Mouse (Mus musculus): ENCODE results near the gene Arpin.

Arpin gene

GRCm38 (mm10) chr7:79934862-79935510 is at the start of gene Arpin:
Arpin (minus strand) TSS chr7:79935359.
- DNase-seq: peak; percentile 52

GRCm38 (mm10) chr7:79975316-79975715 is 40.2 kb upstream of the Arpin start:
- DNase-seq: no peak

GRCm38 (mm10) chr7:79972195-79972594 is 37.0 kb upstream of the Arpin start:
- DNase-seq: no peak

- no peak for DNase-seq
Measured at GRCm38 (mm10) chr7:79970336-79970735, 35.2 kb upstream of the Arpin start.

GRCm38 (mm10) chr7:79968326-79968725 is 33.2 kb upstream of the Arpin start:
- no peak for DNase-seq

- DNase-seq: no peak
Measured at GRCm38 (mm10) chr7:79961600-79961999, 26.4 kb upstream of the Arpin start.

GRCm38 (mm10) chr7:79956131-79956530 is 21.0 kb upstream of the Arpin start:
- no peak for DNase-seq

- no peak for DNase-seq
Measured at GRCm38 (mm10) chr7:79954890-79955289, 19.7 kb upstream of the Arpin start.

GRCm38 (mm10) chr7:79951038-79951437 is 15.9 kb upstream of the Arpin start:
- no peak for DNase-seq

- DNase-seq: no peak
Measured at GRCm38 (mm10) chr7:79950236-79950635, 15.1 kb upstream of the Arpin start.

GRCm38 (mm10) chr7:79935511-79936205 is 499 bp upstream of the Arpin start:
- DNase-seq: no peak

GRCm38 (mm10) chr7:79934461-79934860 is 698 bp downstream of the Arpin start:
- peak; percentile 10 for DNase-seq

GRCm38 (mm10) chr7:79928516-79929052 is 6.6 kb downstream of the Arpin start:
- DNase-seq: no peak

- peak; percentile 84 for DNase-seq
Measured at GRCm38 (mm10) chr7:79920344-79920983, 14.7 kb downstream of the Arpin start, which contains the start of gene Ap3s2. Ap3s2 (minus strand) TSS chr7:79920649.

GRCm38 (mm10) chr7:79914556-79914955 is 20.6 kb downstream of the Arpin start:
- DNase-seq: no peak

- DNase-seq: no peak
Measured at GRCm38 (mm10) chr7:79907356-79907755, 27.8 kb downstream of the Arpin start.

GRCm38 (mm10) chr7:79906914-79907313 is 28.2 kb downstream of the Arpin start:
- DNase-seq: no peak

- DNase-seq: no peak
Measured at GRCm38 (mm10) chr7:79905193-79905592, 30.0 kb downstream of the Arpin start.

- DNase-seq: no peak
Measured at GRCm38 (mm10) chr7:79903160-79903792, 31.9 kb downstream of the Arpin start.

GRCm38 (mm10) chr7:79900753-79901152 is 34.4 kb downstream of the Arpin start:
- no peak for DNase-seq

- no peak for DNase-seq
Measured at GRCm38 (mm10) chr7:79895225-79895624, 39.9 kb downstream of the Arpin start.

- no peak for DNase-seq
Measured at GRCm38 (mm10) chr7:79894790-79895189, 40.4 kb downstream of the Arpin start.

All from right cerebral cortex, postnatal 4 days (tissue).